Mouse (Mus musculus) embryonic fibroblast, embryonic 13.5 days (primary cell): ENCODE results near the gene Rbfox3. TPM values are rescaled to one million over a fixed set of nuclear protein-coding genes. Genes with fewer than 3 reads are reported as not detected.

Experiments
- H3K27ac ChIP-seq: 2 replicates; pipeline ENCODE4 v1.5.1; 2012; ENCODE audit warnings: low read length, control low read depth, inconsistent platforms; ENCODE audit not compliant: insufficient read depth
- H3K4me1 ChIP-seq: 2 replicates; pipeline ENCODE4 v1.6.1; 2011; ENCODE audit warnings: low read length; ENCODE audit not compliant: control insufficient read depth, insufficient read depth
- H3K4me3 ChIP-seq: 2 replicates; pipeline ENCODE4 v1.5.1; 2011; ENCODE audit warnings: mild to moderate bottlenecking, control low read depth, low read length; ENCODE audit not compliant: insufficient read depth
- CTCF ChIP-seq: IDR thresholded peaks from 2 replicates; pipeline ENCODE4 v1.5.1; 2011; ENCODE audit warnings: mild to moderate bottlenecking, control low read depth, low read length, moderate library complexity, borderline replicate concordance; ENCODE audit not compliant: insufficient read depth
- POLR2A ChIP-seq: IDR thresholded peaks from 2 replicates; pipeline ENCODE4 v1.6.1; 2011; ENCODE audit warnings: low read depth, mild to moderate bottlenecking, control low read depth, low read length, moderate library complexity
- polyA plus RNA-seq: library from polyadenylated mRNA; stranded (reverse); fragments of >200 nt; gene quantifications from 2 replicates; pipeline ENCODE4 v1.2.4, GENCODE M21; 2011; ENCODE audit warnings: low read depth; ENCODE audit not compliant: missing spikeins, insufficient read length

The Rbfox3 gene
- polyA plus RNA-seq, 1 experiment = not detected

DNA sequence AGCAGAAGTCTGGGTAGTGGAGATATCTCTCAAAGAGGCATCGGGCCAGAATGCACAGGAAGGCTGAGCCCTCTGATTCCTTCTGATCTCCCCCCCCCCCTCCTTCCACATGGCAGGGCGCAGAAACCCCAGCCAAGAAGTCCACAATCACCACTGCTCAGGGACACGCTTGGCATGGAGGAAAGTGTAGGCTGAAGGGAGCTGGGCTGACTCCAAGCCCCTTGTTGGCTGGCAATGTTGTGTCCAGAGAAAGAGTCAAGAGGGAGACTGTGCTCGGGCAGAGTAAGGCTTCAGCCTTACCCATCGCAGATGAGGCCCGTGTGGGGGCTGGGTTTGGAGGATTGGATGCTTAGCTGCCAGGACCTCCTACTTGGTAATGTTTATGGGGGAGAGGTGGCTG is 307.2 kb downstream of the Rbfox3 start:
- H3K4me1 ChIP-seq = no peaks in the 10 kb centered on the region
- no peak overlapping the region for H3K4me3 ChIP-seq
- H3K27ac ChIP-seq = no peak overlapping the region
- TF ChIP-seq POLR2A = no peak
- no peak for TF ChIP-seq CTCF

DNA sequence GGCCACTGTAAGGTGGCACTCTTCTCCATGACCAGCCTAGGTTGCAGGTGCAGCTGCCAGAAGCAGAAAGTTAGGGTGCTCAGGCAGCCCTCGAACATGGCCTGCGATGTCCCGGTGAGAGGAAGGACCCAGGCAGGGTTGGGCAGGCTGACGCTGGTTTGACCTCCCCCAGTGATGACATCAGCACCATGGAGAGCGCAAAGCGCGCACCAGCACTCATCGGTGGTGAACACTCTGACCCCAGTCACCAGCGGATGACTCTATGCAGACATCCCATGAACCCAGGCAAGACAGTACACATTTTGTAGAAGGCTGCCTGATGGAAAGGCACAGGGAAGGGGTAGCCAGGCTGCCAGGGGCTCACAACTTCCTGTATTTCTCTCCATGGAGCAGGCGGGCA is 308.3 kb downstream of the Rbfox3 start:
- Histone ChIP-seq H3K4me3 (no peak overlapping the region), H3K27ac (no peak overlapping the region), H3K4me1 (no peaks in the 10 kb centered on the region)
- TF ChIP-seq POLR2A (no peak), CTCF (no peak)

DNA sequence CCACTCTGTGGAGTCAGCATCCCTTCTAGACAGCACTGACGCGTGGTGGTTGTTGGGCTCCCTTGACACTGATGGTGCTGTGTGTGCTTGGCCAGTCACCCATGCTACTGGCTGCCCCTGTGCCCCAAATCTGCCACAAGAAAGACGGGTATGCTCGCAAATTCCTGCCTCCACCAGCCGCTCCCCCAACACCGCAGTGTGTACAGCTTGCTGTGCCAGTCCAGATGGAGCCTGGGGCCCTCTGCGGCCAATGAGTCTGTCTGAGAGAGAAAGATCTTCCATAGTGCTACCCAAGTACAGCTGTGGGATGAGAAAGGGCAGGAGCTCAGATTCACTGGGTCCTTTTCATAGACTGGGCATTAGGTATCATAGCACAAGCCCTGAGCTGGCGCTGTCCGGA is 309.9 kb downstream of the Rbfox3 start:
- H3K4me3 ChIP-seq = no peak overlapping the region
- no peaks in the 10 kb centered on the region for H3K4me1 ChIP-seq
- TF ChIP-seq POLR2A = no peak
- no peak for TF ChIP-seq CTCF
- no peak overlapping the region for H3K27ac ChIP-seq

DNA sequence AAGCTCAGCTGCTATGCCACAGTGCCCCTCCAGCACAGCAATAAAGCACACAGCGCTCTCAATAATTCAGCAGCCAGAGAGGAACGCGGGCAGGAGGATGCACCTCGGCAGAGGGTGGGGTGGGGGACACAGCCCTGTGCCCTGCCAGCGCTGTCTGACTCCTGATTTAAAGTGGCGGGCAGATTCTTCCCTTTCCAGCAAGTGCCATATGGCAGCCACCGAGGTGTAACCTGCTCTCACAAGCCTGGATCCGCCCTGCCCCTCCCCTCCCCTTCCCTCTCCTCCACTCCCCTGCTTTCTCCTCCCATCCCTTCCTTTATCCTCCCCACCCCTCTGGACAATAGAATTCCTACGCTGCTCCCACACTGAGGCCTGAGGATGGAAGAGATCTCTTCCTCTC is 311.2 kb downstream of the Rbfox3 start:
- no peaks in the 10 kb centered on the region for H3K4me1 ChIP-seq
- H3K27ac ChIP-seq = no peak overlapping the region
- TF ChIP-seq CTCF = no peak
- no peak for TF ChIP-seq POLR2A
- no peak overlapping the region for H3K4me3 ChIP-seq

DNA sequence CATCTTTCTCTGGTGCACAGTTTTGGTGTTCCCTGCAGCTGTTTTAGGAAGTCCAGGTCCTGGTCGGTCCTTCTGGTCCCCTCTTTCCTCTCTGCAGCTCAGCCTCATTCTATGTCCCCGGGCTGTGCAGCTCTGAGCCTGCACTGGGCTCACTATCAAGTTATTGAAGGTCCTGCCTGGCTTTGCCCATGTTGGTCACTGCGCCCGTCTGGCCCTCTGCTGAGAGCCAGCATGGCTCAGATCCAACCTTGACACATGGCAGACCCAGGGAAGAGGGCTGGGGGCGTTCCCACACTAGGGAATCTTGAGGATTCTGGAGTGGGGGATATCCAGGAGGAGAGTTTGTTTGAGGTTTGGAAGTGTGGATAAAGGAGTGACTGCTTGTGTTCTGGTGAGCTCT is 312.7 kb downstream of the Rbfox3 start:
- no peak for TF ChIP-seq CTCF
- no peak for TF ChIP-seq POLR2A
- Histone ChIP-seq H3K4me3 (no peak overlapping the region), H3K27ac (no peak overlapping the region), H3K4me1 (no peaks in the 10 kb centered on the region)

DNA sequence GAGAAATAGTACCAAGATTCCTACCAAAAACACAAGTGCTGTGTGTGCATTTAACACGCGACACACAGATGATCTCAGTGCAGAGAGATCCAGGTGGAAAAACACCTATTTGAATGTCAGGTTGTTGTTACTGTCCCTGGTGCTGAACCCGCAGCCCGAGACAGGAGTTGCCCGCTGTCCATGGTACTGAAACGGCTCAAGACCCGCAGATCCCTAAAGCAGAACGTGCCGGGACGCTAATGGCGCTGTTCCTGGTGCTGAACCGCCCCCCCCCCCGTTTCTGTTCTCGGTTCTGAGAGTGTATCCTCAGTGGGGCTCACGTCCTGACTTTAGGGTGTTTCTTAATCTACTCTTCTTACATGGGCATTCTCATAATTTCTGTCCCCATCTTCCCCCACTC is 326.6 kb downstream of the Rbfox3 start:
- Histone ChIP-seq H3K4me1 (no peaks in the 10 kb centered on the region), H3K4me3 (no peak overlapping the region), H3K27ac (no peak overlapping the region)
- TF ChIP-seq CTCF (no peak), POLR2A (no peak)

DNA sequence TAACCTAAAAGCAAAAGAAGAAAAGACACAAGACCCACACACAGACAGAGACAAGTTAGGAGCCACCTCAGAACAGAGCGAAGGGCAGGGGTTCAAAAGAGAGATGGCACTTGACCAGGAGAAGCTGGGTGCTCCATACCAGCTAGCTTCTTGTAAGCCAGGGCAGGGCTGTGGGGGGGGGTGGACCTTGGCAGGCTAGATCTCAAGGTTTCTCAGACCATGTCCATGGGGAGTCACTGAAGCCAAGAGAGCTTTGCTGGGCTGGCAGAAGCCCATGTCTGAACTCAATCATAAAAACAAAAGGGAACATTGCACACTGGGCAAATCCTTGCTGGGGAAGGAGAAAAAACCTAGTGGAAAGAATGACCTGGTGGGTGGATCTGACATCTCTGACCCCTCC is 327.4 kb downstream of the Rbfox3 start:
- H3K27ac ChIP-seq = no peak overlapping the region
- H3K4me1 ChIP-seq = no peaks in the 10 kb centered on the region
- H3K4me3 ChIP-seq = no peak overlapping the region
- TF ChIP-seq POLR2A = no peak
- no peak for TF ChIP-seq CTCF

DNA sequence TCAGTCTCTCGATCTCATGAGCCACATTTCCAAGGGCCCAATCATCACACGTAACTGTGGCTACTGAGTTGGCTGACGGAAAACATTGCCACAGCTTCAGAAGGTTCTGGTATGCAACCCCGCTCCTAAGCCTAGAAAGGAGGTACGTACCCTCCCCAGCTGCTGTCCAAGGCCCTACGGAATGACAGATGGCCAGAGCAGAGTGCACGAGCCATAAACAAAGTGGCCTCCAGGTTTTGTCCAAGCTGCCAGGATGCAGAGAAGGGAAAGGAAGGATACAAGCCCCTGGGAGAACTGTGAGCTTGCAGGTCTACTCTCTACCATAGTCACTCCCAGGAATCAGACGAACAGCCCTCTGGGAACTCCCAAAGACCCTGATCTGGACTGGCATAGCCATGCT is 327.8 kb downstream of the Rbfox3 start:
- TF ChIP-seq POLR2A = no peak
- Histone ChIP-seq H3K4me1 (no peaks in the 10 kb centered on the region), H3K27ac (no peak overlapping the region), H3K4me3 (no peak overlapping the region)

DNA sequence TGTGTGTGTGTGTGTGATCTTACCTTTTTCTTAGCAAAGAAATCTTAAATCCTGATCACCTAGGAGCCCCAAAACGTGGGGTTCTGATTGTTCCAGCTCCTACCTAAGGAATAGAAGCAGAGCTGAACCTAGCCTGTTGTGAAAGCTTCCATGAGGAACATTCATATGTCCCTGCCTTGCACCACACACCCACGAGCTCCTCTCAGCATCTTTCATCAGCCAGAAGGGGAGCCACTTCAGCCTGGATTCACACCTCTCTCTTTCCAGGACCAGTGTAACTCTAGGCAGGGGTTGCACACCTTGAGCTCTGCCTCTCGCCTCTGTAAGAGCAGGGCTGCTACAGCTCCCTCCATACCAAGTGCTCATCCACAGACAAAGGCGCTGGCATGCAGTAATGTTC is 330.4 kb downstream of the Rbfox3 start:
- TF ChIP-seq CTCF (no peak), POLR2A (no peak)
- Histone ChIP-seq H3K4me3 (no peak overlapping the region), H3K27ac (no peak overlapping the region), H3K4me1 (no peaks in the 10 kb centered on the region)

DNA sequence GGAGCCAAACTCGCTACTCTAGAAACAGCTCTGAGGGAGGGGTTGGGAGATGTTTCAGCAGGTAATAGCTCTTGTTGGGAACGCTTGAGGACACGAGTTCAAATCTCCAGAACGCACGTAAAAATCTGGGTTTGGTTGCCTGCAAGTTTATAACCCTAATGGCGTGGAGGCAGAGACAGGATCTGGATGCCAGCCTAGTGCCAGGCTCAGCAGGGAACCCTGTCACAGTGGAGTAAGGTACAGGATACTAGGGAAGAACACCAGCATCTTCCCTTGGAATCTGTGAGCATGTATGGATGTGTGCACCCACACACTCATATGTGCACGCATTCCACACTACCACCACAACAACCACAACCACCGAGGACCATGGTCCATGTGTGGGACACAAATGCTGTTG is 331.8 kb downstream of the Rbfox3 start:
- H3K4me1 ChIP-seq = no peaks in the 10 kb centered on the region
- no peak overlapping the region for H3K27ac ChIP-seq
- TF ChIP-seq CTCF (no peak), POLR2A (no peak)
- H3K4me3 ChIP-seq = no peak overlapping the region

DNA sequence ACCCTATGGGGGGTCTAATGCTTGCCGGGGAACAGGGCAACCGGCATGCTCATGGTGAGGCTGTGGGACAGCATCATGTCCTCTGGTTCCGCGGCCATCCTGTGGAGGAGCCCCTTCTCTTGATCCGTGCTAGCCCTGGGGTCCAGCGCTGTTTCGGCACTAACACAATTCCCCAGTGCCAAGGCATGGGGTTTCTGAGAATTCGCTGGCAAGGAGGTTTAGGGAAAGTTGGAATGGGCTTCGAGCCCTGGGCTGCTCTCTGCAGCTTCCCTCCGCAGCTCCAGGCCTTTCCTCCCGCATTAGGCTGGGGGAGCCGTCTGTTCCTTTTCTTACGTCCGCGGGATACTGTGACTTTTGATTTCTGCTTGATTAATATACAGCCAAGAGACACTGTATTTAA is 334.1 kb downstream of the Rbfox3 start:
- no peak overlapping the region for H3K4me3 ChIP-seq
- no peaks in the 10 kb centered on the region for H3K4me1 ChIP-seq
- TF ChIP-seq CTCF (no peak), POLR2A (no peak)
- no peak overlapping the region for H3K27ac ChIP-seq

DNA sequence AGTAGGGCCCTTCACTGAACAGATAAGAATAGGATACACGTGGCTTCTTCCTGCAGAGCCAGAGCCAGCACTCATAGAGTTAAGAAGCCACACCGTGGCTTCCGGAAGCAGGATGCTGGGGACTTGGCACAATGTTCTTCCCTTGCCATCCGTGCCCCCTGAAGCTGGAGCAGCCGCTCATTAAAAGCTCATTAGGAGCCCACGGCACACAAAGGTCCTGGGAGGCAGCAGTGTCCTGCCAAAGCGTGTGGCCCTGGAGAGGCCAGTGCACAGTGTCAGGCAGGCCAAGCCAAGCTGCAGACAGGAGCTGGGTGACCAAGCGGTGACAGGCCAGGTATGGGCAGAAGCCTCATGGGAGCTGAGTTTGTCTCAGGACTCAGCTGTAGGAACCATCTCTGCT is 334.8 kb downstream of the Rbfox3 start:
- H3K4me3 ChIP-seq = no peak overlapping the region
- no peak overlapping the region for H3K27ac ChIP-seq
- TF ChIP-seq POLR2A (no peak), CTCF (no peak)
- H3K4me1 ChIP-seq = no peaks in the 10 kb centered on the region
